Mouse (Mus musculus) forebrain, embryonic 10.5 days (tissue): ENCODE data around the gene 1700008O03Rik. TPM values are rescaled to one million over a fixed set of nuclear protein-coding genes. Genes with fewer than 3 reads are reported as not detected.

Experiments
- DNase-seq: peaks from one replicate; pipeline ENCODE4 v3.0.0-alpha.2; 2017; ENCODE audit warnings: low spot score; ENCODE audit errors: extremely low spot score
- H3K27ac ChIP-seq: fragments of 300-500 bp; sonication (generic); 2 replicates; pipeline ENCODE4 v1.5.1; 2016; ENCODE audit warnings: mild to moderate bottlenecking
- H3K27me3 ChIP-seq: fragments of 300-500 bp; sonication (generic); 2 replicates; pipeline ENCODE4 v1.6.1; 2016; ENCODE audit warnings: mild to moderate bottlenecking; ENCODE audit not compliant: poor library complexity, severe bottlenecking
- H3K36me3 ChIP-seq: fragments of 300-500 bp; sonication (generic); replicated peaks from 2 replicates; pipeline ENCODE4 v1.6.1; 2016; ENCODE audit warnings: mild to moderate bottlenecking, moderate library complexity
- H3K4me1 ChIP-seq: fragments of 300-500 bp; sonication (generic); 2 replicates; pipeline ENCODE4 v1.6.1; 2016
- H3K4me3 ChIP-seq: fragments of 300-500 bp; sonication (generic); 2 replicates; pipeline ENCODE4 v1.5.1; 2016; ENCODE audit warnings: mild to moderate bottlenecking, moderate library complexity
- H3K9me3 ChIP-seq: fragments of 300-500 bp; sonication (generic); 2 replicates; pipeline ENCODE4 v1.6.1; 2016; ENCODE audit warnings: mild to moderate bottlenecking, moderate library complexity
- WGBS: fragments of 180-500 bp; shearing (Covaris S2); methylation state at CpG from one replicate; pipeline ENCODE4 v1.1.7; 2016; 5-methylcytosine and 5-hydroxymethylcytosine counted together
- polyA plus RNA-seq: library from polyadenylated mRNA; unstranded; fragments of >200 nt; fragmentation: Nextera tagmentation; extraction: Ambion mirVana; gene quantifications from 2 replicates; pipeline ENCODE4 v1.2.1, GENCODE M21; 2016

Gene 1700008O03Rik
- polyA plus RNA-seq, 1 experiment from 2014 or later: 2.1 TPM

DNA sequence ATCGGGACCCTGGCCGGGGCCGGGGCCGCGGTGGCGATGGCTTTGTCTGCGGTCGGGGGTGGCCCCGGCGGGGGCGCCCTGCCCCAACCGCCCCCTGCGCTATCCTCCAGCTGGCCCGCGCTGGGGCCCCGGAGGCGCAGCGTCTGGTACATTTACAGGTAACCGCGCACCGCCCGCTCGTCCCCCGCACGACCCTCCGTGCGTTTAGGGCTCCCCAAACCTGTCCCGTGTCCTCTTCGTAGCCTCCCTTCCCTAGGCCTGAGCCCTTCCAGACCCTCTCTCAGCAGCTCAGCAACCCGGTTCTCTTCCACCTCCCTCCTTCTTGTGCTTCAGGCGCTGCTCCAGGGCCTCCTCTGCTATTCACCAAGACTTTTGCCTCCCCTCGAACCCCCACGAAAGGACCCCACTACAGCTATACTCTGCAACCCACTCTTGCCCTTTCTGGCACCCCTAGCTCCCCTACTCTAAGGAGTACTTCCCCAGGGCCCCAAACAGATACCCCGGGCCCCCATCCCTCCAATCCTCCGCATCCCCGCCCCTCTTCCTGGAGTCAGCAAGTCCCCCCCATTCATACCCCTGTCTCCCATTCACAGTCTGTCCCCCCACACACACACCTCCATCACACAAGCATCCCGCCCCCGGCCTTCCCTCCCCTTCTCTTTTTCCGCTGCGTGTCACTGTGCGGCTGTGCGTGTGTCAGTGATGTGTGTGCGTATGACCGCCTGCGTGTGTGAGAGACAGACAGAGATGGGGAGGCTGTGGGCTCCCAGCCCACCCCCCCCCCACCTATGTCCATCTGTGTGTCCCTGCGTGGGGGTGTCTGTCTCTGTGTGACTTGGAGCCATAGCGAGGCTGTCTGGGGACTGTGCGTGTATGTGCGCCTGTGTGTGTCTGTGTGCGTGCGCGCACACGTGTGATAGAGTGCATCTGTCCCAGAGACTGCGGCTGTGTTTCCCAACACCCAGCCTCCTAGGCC is 49.3 kb downstream of the 1700008O03Rik start:
- peaks cover 25% of the 10 kb centered on the region for H3K4me1 ChIP-seq
- no peaks in the 10 kb centered on the region for H3K9me3 ChIP-seq
- WGBS: 1% methylated on average over 52 of the region's 54 CpGs
- H3K4me3 ChIP-seq: peak overlapping the region; percentile 63
- no peak for DNase-seq
- peak overlapping the region; percentile 35; the same call in 1 of the 2 replicates for H3K27ac ChIP-seq
- H3K36me3 ChIP-seq: no peaks in the 10 kb centered on the region
- H3K27me3 ChIP-seq: peaks cover 83% of the 10 kb centered on the region

DNA sequence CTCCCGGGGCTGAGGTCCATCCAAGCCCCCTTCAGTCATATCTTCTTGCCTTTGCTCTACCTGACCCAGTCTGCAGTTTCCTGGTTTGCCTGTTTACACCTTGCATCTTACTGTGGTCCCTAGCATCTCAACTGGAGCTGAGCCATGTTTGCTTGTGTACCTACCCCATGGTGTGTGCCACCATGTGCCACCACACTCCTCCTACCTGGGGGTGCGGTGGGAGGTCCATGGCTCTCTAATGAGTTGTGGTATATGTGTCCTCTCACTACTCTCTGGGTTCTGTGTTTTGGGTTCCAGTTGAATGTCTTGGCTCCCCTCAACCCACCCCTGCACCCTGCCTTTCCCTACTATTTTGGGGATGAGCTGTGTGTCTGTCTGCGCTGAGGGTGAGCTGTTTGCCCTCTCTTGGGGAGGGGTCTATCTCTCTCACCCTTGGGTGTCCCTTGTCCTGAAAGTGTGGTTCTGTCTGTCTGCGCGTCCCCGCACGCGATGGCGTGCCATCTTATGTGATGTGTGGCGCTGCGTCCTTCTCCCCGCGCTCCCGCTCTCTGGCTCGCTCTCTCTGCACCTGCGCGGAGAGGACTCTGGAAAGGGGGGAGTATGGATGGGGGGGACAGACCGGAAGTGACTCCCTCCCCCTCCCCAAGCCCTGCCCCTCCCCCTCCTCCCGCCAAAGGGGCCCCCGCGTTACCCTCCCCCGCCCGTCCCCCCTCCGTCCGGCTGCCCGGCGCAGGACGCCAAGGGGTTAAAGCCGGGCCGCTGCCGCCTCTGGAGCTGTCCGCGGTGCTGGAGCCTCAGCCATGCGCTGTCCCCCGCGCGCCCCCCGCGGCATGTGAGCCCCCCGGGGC is 50.4 kb downstream of the 1700008O03Rik start:
- WGBS: 5% methylated on average over 25 of the region's 40 CpGs
- Histone ChIP-seq H3K27ac (peak overlapping the region; percentile 35; the same call in 1 of the 2 replicates), H3K27me3 (peaks cover 72% of the 10 kb centered on the region)

DNA sequence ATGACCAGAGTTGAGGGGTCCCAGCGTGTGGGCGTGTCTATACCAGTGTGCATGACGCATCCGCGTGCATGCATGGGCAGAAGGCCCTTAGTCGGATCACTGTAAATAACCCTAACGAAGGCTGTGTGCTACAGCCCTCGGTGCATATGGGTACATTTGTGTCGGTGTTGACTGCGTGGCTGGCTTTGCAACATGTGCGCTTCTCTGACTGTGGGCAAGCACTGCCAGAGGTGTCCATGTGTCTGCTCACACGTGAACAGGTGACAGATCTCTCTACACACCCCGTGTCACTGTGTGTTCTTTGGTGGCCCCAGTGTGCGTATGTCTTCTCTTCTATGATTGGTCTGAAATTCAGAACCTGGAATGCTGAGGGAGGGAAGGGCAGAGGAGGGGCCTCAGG is 51.5 kb downstream of the 1700008O03Rik start:
- DNase-seq: no peak
- 77% methylated on average over 14 of the region's 14 CpGs for WGBS
- Histone ChIP-seq H3K27ac (no peak overlapping the region), H3K9me3 (no peaks in the 10 kb centered on the region), H3K4me3 (no peak overlapping the region), H3K36me3 (no peaks in the 10 kb centered on the region), H3K27me3 (peaks cover 61% of the 10 kb centered on the region), H3K4me1 (peaks cover 25% of the 10 kb centered on the region)

More for the DNA sequence above, 50.4 kb downstream of the 1700008O03Rik start:
- H3K36me3 ChIP-seq: no peaks in the 10 kb centered on the region
- DNase-seq: peak; percentile 48
- H3K9me3 ChIP-seq: no peaks in the 10 kb centered on the region
- H3K4me3 ChIP-seq: peak overlapping the region; percentile 63
- H3K4me1 ChIP-seq: peaks cover 25% of the 10 kb centered on the region

DNA sequence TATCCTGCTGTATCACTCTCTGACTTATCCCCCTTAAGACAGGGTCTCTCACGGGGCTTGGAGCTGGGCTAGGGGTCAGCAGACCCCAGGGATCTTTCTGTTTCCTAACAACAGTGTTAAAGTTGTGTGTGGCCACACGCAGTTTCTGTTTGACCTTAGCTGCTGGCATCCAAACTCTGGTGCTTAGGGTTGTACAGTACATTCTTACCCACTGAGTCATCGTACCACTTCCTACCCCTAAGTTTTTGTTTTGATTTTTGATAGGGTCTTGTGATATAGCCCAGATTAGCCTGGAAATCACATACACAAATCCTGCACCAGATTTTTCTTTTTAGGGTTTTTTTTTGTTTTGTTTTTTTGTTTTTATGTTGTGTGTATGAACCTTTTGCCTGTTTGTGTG is 53.3 kb downstream of the 1700008O03Rik start:
- H3K27me3 ChIP-seq: peaks cover 43% of the 10 kb centered on the region
- peaks cover 22% of the 10 kb centered on the region for H3K4me1 ChIP-seq
- no peak overlapping the region for H3K27ac ChIP-seq
- 76% methylated on average over 3 of the region's 3 CpGs for WGBS
- no peaks in the 10 kb centered on the region for H3K9me3 ChIP-seq
- H3K36me3 ChIP-seq: no peaks in the 10 kb centered on the region
- no peak for DNase-seq
- no peak overlapping the region for H3K4me3 ChIP-seq

DNA sequence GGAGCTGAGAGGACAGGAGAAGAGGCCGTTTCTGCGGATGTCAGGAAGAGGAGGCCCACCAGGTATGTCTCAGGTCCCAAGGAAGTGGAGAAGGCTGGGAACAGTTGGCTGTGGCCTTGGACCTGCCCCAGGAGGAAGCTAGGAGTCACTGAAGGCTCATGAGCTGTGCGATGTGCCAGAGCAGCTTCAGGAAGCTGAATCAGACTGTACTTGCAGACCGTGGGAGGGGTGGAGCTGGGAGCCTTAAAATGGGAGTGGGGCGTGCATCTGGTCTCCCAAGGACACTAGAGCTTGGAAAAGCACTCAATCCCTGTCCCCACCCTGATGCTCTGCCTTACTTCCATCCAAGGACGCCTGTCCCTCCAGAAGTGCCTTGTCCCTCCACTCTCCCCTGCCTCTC is 59.0 kb downstream of the 1700008O03Rik start:
- Histone ChIP-seq H3K27me3 (peaks cover 10% of the 10 kb centered on the region), H3K4me1 (peaks cover 9% of the 10 kb centered on the region), H3K4me3 (no peak overlapping the region), H3K36me3 (no peaks in the 10 kb centered on the region; the same call in 1 of the 2 replicates), H3K27ac (0 out of 2 replicates have a peak overlapping the region, but pooled peaks have one; percentile 51), H3K9me3 (no peaks in the 10 kb centered on the region)
- no peak for DNase-seq
- 74% methylated on average over 6 of the region's 6 CpGs for WGBS

DNA sequence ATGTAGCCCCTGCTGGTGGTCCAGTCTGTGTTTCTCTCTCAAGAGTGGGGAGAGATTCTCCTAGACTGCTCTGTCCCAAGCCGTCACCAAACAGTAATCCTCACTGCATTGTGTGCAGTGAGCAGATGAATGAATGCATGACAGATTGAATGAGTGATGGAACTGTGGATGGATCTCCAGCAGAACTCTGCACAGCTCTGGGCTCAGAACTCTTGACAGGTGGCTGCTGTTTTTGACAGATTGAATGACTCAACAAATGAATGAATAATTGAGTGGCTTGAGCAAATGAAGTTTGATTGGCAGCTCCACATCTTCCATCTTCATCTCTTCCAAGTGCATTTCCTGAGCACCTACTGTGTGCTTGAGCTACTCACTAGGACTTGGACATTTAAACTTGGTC is 63.3 kb downstream of the 1700008O03Rik start:
- WGBS: 87% methylated on average over 1 of the region's 1 CpGs
- Histone ChIP-seq H3K27ac (no peak overlapping the region), H3K4me3 (no peak overlapping the region), H3K36me3 (peaks cover 20% of the 10 kb centered on the region), H3K27me3 (peaks cover 10% of the 10 kb centered on the region), H3K4me1 (peaks cover 9% of the 10 kb centered on the region), H3K9me3 (no peaks in the 10 kb centered on the region)
- no peak for DNase-seq

DNA sequence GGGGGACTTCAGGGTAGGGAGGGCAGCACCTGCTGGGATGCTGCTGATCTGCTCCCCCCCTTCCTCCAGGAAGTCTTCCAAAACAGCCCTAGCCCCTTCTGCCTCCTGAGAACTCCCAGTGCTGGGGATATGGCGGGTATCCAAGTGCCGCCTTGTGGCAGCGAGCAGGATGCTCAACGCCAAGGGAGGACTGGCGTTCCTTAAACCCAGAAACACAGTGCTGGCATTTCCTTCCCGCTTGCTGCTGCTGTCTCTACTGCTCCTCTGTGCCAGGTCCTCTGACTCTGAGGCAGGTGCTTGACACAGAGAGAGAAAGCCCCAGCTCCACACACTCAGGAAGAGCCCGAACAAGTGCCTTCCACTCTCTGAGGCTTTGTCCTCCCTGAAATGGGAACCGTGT is 64.7 kb downstream of the 1700008O03Rik start:
- Histone ChIP-seq H3K36me3 (peaks cover 23% of the 10 kb centered on the region), H3K27ac (no peak overlapping the region), H3K9me3 (no peaks in the 10 kb centered on the region), H3K27me3 (no peaks in the 10 kb centered on the region; the same call in 1 of the 2 replicates), H3K4me3 (no peak overlapping the region), H3K4me1 (no peaks in the 10 kb centered on the region)
- 63% methylated on average over 8 of the region's 8 CpGs for WGBS
- DNase-seq: no peak

DNA sequence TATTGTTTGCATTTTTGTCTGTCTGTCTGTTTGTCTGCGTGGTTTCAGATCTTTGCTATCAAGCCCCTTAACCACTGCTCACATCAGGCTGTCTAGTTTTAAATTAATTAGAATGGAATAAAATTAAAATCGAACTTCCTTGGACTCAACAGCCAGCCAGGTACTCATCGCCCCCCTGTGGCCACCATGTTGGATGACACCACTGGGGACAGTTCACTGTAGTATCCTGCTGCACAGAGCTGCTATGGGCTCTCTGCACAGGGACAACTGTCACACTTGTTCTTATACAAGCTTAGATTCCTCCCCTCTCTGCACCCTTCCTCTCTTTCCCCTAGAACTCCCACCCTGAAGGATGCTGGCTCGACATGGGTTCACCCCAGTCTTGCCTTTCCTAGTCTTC is 67.7 kb downstream of the 1700008O03Rik start:
- peaks cover 35% of the 10 kb centered on the region for H3K36me3 ChIP-seq
- WGBS: 35% methylated on average over 4 of the region's 4 CpGs
- no peak overlapping the region for H3K4me3 ChIP-seq

DNA sequence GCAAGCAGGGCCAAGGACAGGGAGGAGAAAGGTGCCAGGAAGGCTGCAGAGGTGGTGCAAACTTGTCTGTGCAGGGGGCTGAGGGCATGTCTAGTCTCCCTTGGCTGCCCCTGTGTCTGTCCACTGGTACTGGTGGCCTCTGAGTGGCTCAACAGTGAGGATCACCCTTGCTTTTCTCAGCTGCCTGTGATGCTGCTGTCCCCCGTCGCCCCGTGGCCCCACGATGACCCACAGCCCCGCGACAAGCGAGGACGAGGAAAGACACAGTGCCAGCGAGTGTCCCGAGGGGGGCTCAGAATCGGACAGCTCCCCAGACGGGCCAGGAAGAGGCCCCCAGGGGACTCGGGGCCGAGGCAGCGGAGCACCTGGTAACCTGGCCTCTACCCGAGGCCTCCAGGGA is 73.1 kb downstream of the 1700008O03Rik start:
- H3K9me3 ChIP-seq: no peaks in the 10 kb centered on the region
- H3K4me3 ChIP-seq: no peak overlapping the region
- peaks cover 64% of the 10 kb centered on the region for H3K27me3 ChIP-seq
- peaks cover 16% of the 10 kb centered on the region for H3K36me3 ChIP-seq
- DNase-seq: no peak
- peaks cover 33% of the 10 kb centered on the region for H3K4me1 ChIP-seq
- 63% methylated on average over 16 of the region's 16 CpGs for WGBS
- H3K27ac ChIP-seq: no peak overlapping the region

More for the DNA sequence above, 67.7 kb downstream of the 1700008O03Rik start:
- Histone ChIP-seq H3K27me3 (peaks cover 10% of the 10 kb centered on the region), H3K9me3 (no peaks in the 10 kb centered on the region), H3K27ac (no peak overlapping the region), H3K4me1 (no peaks in the 10 kb centered on the region)
- no peak for DNase-seq

DNA sequence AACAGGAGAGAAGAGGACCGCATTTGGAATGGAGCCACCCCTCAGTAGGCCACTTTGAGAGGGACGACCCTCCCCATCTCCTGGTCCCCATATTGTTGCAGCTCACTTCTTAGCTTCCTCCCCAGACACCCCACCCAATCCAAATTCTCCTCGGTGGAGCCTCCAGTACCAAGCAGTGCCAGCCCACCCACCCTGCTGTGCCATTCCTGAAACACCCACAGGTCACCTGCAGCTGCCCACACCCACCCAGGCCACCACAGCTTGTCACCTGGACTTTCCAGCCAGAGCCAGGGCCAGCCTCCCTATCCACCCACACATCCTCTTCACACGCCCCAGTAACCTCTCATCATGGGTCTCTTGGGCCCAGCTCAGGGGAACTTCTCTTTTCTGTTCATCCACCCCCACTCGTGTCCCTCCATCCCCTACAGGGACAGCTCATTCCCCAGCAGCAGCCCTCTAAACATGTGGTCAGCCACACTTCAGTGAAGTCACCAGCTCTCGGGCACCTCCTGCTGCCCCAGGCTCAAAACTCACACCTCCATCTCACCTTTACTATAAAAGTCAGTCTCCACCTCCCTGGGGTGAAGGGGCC is 73.8 kb downstream of the 1700008O03Rik start:
- Histone ChIP-seq H3K27me3 (peaks cover 71% of the 10 kb centered on the region), H3K36me3 (peaks cover 16% of the 10 kb centered on the region), H3K4me3 (peak overlapping the region; percentile 66), H3K9me3 (no peaks in the 10 kb centered on the region), H3K27ac (peak overlapping the region; percentile 89), H3K4me1 (peaks cover 39% of the 10 kb centered on the region)
- 13% methylated on average over 6 of the region's 6 CpGs for WGBS
- DNase-seq: no peak

DNA sequence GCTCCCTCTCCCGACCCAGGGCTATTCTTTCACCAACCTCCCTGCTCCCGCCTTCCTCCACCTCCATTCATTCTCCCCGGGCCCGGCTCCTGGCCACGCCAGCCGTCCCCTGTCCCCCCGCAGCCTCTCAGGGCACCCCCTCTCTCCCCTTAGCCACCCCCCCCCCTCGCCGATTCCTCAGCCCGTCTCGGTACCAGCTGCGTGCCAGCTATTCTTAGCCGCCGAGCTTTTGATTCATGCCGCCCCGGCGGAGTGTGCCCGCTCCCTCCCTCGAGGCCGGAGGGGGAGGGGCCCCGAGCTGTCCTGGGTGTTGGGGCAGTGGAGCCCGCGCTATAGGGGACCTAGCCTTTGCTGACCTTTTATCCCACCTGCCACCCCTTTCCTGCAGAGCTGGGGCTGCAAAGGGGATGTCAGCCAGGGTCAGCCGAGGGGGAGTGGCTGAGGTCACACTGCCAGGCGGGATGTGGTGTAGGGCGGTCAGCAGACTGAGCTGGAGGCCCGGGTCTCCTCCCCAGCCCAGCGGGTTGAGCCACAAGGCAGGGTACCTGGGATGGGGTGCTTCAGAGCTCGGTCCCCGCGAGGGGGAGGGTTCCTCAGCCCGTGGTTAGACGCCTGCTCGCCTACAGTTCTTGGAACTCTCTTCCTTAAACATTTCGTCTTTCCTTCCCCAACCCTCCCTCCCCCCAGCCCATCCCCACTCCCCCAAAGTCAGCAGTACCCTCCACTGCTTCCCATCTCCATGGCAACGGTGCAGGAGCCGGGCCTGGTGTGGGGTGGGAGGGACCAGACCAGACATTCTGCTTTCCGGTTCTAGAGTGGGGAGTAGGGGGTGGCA is 74.5 kb downstream of the 1700008O03Rik start:
- Histone ChIP-seq H3K4me3 (peak overlapping the region; percentile 66), H3K9me3 (no peaks in the 10 kb centered on the region), H3K36me3 (peaks cover 15% of the 10 kb centered on the region), H3K27me3 (peaks cover 78% of the 10 kb centered on the region), H3K4me1 (peaks cover 46% of the 10 kb centered on the region), H3K27ac (peak overlapping the region; percentile 89)
- DNase-seq: peak; percentile 62
- WGBS: 1% methylated on average over 36 of the region's 38 CpGs
